Mouse (Mus musculus) limb, embryonic 12.5 days (tissue): ENCODE measurements around the gene Vps4b. TPM values are rescaled to one million over a fixed set of nuclear protein-coding genes. Genes with fewer than 3 reads are reported as not detected.
"Not testable (repeated sequence)": the region's sequence is repeated elsewhere in the genome, so short reads cannot be mapped to it uniquely, and the experiment has no call there.

Experiments
- ATAC-seq: fragments of 200-750 bp; cut with Nextera tagmentation; 2 replicates; pipeline ENCODE4 v1.8.0; 2017; ENCODE audit warnings: low read depth, moderate TSS enrichment; ENCODE audit not compliant: insufficient number of reproducible peaks, insufficient read depth, low FRiP score, low TSS enrichment
- H3K27ac ChIP-seq: fragments of 300-500 bp; sonication (generic); 2 replicates; pipeline ENCODE4 v1.5.1; 2016; ENCODE audit warnings: mild to moderate bottlenecking, moderate library complexity
- H3K27me3 ChIP-seq: fragments of 300-500 bp; sonication (generic); 2 replicates; pipeline ENCODE4 v1.6.1; 2016; ENCODE audit warnings: mild to moderate bottlenecking, moderate library complexity
- H3K36me3 ChIP-seq: fragments of 300-500 bp; sonication (generic); 2 replicates; pipeline ENCODE4 v1.6.1; 2016; ENCODE audit warnings: mild to moderate bottlenecking, moderate library complexity
- H3K4me1 ChIP-seq: fragments of 300-500 bp; sonication (generic); replicated peaks from 2 replicates; pipeline ENCODE4 v1.6.1; 2016
- H3K4me2 ChIP-seq: fragments of 300-500 bp; sonication (generic); 2 replicates; pipeline ENCODE4 v1.6.1; 2016; ENCODE audit warnings: mild to moderate bottlenecking, moderate library complexity
- H3K4me3 ChIP-seq: fragments of 300-500 bp; sonication (generic); replicated peaks from 2 replicates; pipeline ENCODE4 v1.5.1; 2016; ENCODE audit warnings: mild to moderate bottlenecking
- H3K9ac ChIP-seq: fragments of 300-500 bp; sonication (generic); replicated peaks from 2 replicates; pipeline ENCODE4 v1.6.1; 2016; ENCODE audit warnings: mild to moderate bottlenecking, moderate library complexity
- H3K9me3 ChIP-seq: fragments of 300-500 bp; sonication (generic); 2 replicates; pipeline ENCODE4 v1.6.1; 2016; ENCODE audit warnings: mild to moderate bottlenecking, moderate library complexity
- WGBS: fragments of 180-500 bp; shearing (Covaris S2); methylation state at CpG from one replicate; pipeline ENCODE4 v1.1.7; 2016; 5-methylcytosine and 5-hydroxymethylcytosine counted together
- polyA plus RNA-seq: library from polyadenylated mRNA; unstranded; fragments of >200 nt; fragmentation: Nextera tagmentation; extraction: Ambion mirVana; gene quantifications from 2 replicates; pipeline ENCODE4 v1.2.1, GENCODE M21; 2016

Gene Vps4b
- polyA plus RNA-seq, 1 experiment from 2014 or later = 78.0 TPM

GRCm38 (mm10) chr1:106750656-106751055, 45.9 kb downstream of the Vps4b start:
- no peak for ATAC-seq
- no peak overlapping the region for H3K4me2 ChIP-seq
- no peak overlapping the region for H3K27ac ChIP-seq
- peaks cover 28% of the 10 kb centered on the region for H3K36me3 ChIP-seq
- H3K4me1 ChIP-seq = no peaks in the 10 kb centered on the region
- no peak overlapping the region for H3K4me3 ChIP-seq
- H3K9ac ChIP-seq = no peak overlapping the region
- H3K9me3 ChIP-seq = no peaks in the 10 kb centered on the region
- WGBS = 85% methylated on average over 1 of the region's 1 CpGs
- H3K27me3 ChIP-seq = no peaks in the 10 kb centered on the region

DNA sequence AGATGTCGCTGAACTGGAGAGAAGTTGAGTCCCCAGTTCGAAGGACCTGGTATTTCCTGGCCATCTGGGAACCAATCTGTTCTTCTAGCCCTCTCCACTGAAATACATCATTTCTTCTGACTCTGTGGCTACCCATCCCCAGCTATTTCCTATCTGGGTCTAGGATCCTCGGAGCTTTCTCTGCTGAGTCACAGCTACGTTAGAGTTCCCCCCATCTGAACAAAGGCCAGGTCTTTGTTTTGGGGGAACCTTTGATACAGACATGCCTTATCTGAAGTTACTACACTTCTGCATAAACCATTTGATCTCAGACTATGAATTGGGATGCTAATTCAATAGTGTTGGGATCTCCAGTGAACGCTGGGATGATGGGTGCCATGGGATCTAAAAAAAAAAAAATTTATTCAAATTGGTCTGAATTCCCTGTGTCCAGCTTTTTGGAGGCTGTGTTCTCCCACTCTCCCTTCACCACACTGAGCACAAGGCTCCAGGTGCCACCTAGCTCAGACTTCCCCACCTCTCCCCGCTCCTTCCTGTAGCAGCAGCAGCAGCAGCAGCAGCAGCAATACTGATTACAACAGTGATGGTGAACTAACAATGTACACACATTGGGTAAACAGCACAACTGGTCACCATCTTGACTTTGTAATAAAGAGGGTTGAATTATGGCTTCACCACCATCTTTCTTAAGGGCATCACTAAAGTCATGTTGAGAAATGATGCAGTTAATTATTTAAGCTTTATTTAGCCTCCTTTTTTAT, 47.8 kb downstream of the Vps4b start:
- H3K27ac ChIP-seq = no peak overlapping the region
- no peaks in the 10 kb centered on the region for H3K4me1 ChIP-seq
- H3K27me3 ChIP-seq = no peaks in the 10 kb centered on the region
- no peak for ATAC-seq
- no peak overlapping the region for H3K4me2 ChIP-seq
- H3K9me3 ChIP-seq = no peaks in the 10 kb centered on the region
- H3K4me3 ChIP-seq = no peak overlapping the region
- no peak overlapping the region for H3K9ac ChIP-seq
- WGBS = 88% methylated on average over 6 of the region's 6 CpGs
- peaks cover 24% of the 10 kb centered on the region for H3K36me3 ChIP-seq

- Histone ChIP-seq H3K4me2 (no peak overlapping the region), H3K9me3 (no peaks in the 10 kb centered on the region), H3K4me3 (no peak overlapping the region), H3K4me1 (no peaks in the 10 kb centered on the region), H3K36me3 (peaks cover 46% of the 10 kb centered on the region), H3K27ac (no peak overlapping the region), H3K27me3 (no peaks in the 10 kb centered on the region), H3K9ac (no peak overlapping the region)
- WGBS = 67% methylated on average over 6 of the region's 6 CpGs
- ATAC-seq = no peak
Measured at GRCm38 (mm10) chr1:106742980-106743379, 53.5 kb downstream of the Vps4b start.

GRCm38 (mm10) chr1:106740735-106741134, 55.8 kb downstream of the Vps4b start:
- Histone ChIP-seq H3K36me3 (peaks cover 26% of the 10 kb centered on the region; the same call in 1 of the 2 replicates), H3K27ac (no peak overlapping the region), H3K4me3 (no peak overlapping the region), H3K27me3 (no peaks in the 10 kb centered on the region), H3K9ac (no peak overlapping the region), H3K9me3 (no peaks in the 10 kb centered on the region), H3K4me2 (no peak overlapping the region), H3K4me1 (no peaks in the 10 kb centered on the region)
- ATAC-seq = no peak
- 89% methylated on average over 4 of the region's 4 CpGs for WGBS

- Histone ChIP-seq H3K9ac (no peak overlapping the region), H3K36me3 (peaks cover 26% of the 10 kb centered on the region; the same call in 1 of the 2 replicates), H3K4me3 (no peak overlapping the region), H3K4me2 (no peak overlapping the region), H3K27me3 (no peaks in the 10 kb centered on the region), H3K27ac (no peak overlapping the region), H3K9me3 (no peaks in the 10 kb centered on the region), H3K4me1 (no peaks in the 10 kb centered on the region)
- 89% methylated on average over 5 of the region's 5 CpGs for WGBS
- ATAC-seq = no peak
Measured at GRCm38 (mm10) chr1:106739810-106740209, 56.7 kb downstream of the Vps4b start.

DNA sequence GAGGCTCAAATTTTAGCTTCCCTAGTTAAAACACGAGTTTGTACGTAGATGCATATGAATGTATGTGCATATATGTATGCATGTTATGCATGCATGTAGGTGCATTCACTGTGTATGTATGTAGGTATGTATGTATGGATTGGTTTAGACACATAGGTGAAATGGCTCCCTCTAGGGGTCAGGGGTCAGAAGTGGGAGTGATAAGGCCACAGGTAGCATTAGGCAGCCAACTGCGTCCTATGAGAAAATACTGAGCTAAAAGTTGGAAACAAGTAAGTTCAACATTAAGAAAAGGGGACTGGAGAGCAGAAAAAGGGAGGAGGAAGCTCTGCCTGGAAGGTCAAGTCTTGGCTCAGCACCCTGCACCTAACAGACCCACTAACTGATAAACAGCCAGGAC, 58.4 kb downstream of the Vps4b start:
- Histone ChIP-seq H3K4me3 (no peak overlapping the region), H3K27ac (no peak overlapping the region), H3K9me3 (no peaks in the 10 kb centered on the region), H3K4me1 (no peaks in the 10 kb centered on the region), H3K4me2 (no peak overlapping the region), H3K27me3 (no peaks in the 10 kb centered on the region), H3K36me3 (peaks cover 31% of the 10 kb centered on the region; the same call in 1 of the 2 replicates), H3K9ac (no peak overlapping the region)
- ATAC-seq = no peak
- WGBS = 81% methylated on average over 3 of the region's 3 CpGs

DNA sequence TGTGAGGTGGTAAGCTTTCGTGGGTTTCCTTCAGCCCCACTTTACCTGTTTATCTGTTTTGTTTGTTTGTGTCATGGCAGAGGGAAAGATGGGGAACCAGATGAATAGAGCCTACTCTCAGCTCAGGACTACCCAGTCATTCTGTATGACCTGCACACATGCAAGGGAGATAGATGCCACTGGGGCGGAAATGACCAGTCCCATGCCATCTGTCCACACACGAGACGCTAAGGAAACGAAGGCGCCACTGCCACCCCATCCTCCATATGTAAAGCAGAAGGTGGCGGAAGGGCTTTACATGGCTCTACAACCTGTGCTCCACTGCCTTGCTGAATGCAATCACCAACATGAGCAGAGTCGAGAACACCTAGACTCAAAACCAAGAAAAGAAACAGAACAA, 60.3 kb downstream of the Vps4b start:
- H3K36me3 ChIP-seq = peaks cover 24% of the 10 kb centered on the region; the same call in 1 of the 2 replicates
- no peak for ATAC-seq
- no peaks in the 10 kb centered on the region for H3K9me3 ChIP-seq
- no peak overlapping the region for H3K9ac ChIP-seq
- no peak overlapping the region for H3K27ac ChIP-seq
- 97% methylated on average over 8 of the region's 8 CpGs for WGBS
- H3K4me2 ChIP-seq = no peak overlapping the region
- H3K4me3 ChIP-seq = no peak overlapping the region
- no peaks in the 10 kb centered on the region for H3K27me3 ChIP-seq
- no peaks in the 10 kb centered on the region for H3K4me1 ChIP-seq

DNA sequence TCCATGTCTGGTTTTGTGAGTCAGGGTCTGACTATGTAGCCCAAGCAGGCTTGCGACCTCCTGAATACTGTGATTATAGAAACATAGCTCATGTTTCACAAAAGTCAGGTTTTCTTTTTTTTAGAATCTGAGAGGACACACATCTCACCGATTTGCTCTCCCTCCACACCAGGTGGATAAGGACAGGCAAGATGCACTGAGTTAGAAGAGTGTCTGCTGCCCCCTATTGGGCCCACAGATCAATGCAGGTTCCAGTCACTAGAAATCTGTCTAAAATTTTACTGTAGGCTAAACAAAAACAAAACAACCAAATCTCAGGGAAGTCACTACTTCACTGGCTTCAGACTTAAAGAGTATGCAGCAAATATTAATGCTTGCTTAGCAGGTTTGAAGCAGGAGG, 60.9 kb downstream of the Vps4b start:
- ATAC-seq = no peak
- Histone ChIP-seq H3K9ac (no peak overlapping the region), H3K4me1 (no peaks in the 10 kb centered on the region), H3K27me3 (no peaks in the 10 kb centered on the region), H3K4me2 (no peak overlapping the region), H3K4me3 (no peak overlapping the region), H3K36me3 (peaks cover 24% of the 10 kb centered on the region; the same call in 1 of the 2 replicates), H3K27ac (no peak overlapping the region), H3K9me3 (no peaks in the 10 kb centered on the region)
- WGBS = 59% methylated on average over 2 of the region's 2 CpGs

DNA sequence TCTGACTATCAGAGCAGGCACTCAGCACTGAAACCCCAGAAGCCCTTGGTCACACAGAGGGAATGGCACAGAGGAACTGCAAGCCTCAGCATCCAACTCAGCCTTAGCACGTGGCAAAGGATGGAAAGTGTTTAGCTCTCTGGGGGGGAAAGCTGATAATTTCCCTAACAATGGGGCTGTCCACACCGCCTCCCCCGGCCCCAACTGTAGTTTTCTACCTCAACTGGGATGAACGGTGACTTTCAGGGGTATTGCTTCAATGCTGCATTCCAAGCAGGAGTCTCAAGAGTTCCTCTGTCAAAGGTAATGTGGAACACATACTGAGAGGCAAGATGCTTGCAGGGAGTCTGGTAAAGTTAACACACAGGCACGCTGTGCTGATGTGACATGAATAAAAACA, 74.5 kb downstream of the Vps4b start:
- H3K4me3 ChIP-seq = no peak overlapping the region
- no peak overlapping the region for H3K4me2 ChIP-seq
- ATAC-seq = no peak
- no peaks in the 10 kb centered on the region for H3K27me3 ChIP-seq
- no peaks in the 10 kb centered on the region for H3K9me3 ChIP-seq
- WGBS = 49% methylated on average over 5 of the region's 5 CpGs
- no peak overlapping the region for H3K9ac ChIP-seq
- no peak overlapping the region for H3K27ac ChIP-seq
- H3K4me1 ChIP-seq = no peaks in the 10 kb centered on the region
- peaks cover 10% of the 10 kb centered on the region; the same call in 1 of the 2 replicates for H3K36me3 ChIP-seq

DNA sequence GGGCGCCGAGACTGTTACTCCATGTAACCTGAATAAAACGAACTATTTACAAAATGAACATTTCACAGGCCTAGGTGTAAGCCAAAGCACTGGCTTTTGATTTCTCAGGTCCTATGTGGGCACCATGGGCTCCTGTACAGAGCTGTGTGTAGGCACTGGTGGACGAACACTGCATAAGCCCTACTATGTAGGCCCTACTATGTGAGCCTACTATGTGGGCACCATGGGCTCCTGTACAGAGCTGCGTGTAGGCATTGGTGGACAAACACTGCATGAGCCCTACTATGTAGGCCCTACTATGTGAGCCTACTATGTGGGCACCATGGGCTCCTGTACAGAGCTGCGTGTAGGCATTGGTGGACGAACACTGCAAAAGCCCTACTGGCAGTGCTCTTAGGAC, 78.8 kb downstream of the Vps4b start:
- H3K4me3 ChIP-seq, H3K4me1 ChIP-seq, H3K27ac ChIP-seq, H3K9me3 ChIP-seq, H3K9ac ChIP-seq, ATAC-seq, H3K4me2 ChIP-seq, H3K27me3 ChIP-seq, H3K36me3 ChIP-seq: not testable (repeated sequence)
- WGBS = 71% methylated on average over 7 of the region's 7 CpGs

DNA sequence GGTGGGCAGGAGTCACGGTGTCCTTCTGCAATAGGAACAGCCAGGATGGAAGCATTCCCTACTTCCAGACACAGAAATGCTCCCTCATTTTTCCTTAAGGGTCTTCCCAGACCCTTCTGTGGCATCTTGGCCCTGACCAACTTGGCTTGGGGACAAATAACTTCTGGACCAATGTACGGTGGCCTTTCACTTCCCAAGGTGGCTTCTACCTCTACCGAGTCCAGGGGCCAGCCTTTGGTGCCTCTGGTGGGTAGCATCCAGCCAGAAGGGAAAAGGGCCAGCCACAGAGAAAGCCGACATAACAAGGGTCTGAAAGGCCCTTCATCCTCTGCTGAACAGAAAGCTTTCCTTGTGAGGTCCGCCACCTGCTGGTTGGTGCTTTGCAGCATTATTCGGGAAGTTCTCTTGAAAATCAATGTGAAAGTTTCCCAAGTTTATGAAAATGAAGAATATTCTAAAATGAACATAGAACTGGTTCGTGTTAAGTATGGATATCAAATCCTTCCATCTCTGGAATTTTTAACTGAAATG, 79.4 kb downstream of the Vps4b start:
- no peak for ATAC-seq
- Histone ChIP-seq H3K4me3 (no peak overlapping the region), H3K27ac (no peak overlapping the region), H3K9me3 (no peaks in the 10 kb centered on the region), H3K36me3 (no peaks in the 10 kb centered on the region), H3K27me3 (no peaks in the 10 kb centered on the region; the same call in 1 of the 2 replicates), H3K9ac (no peak overlapping the region), H3K4me2 (no peak overlapping the region), H3K4me1 (peaks cover 13% of the 10 kb centered on the region)
- WGBS = 34% methylated on average over 7 of the region's 7 CpGs

DNA sequence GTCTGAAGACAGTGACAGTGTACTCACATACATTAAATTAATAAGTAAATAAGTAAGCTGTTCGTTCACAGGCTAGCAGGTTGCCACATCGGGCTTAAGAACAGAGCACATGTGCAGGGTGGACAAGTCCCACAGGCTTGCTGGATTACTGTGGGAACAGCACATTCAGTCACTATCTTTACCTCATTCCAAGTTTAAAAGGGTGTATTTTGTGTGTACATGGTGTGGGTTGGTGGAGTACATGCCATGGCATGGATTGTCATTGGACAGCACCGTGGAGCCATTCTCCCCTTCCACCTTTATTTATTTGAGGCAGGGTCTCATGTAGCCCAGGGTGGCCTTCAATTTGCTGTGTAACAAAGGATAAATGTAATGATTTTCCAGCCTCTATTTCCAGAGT, 80.4 kb downstream of the Vps4b start:
- Histone ChIP-seq H3K9ac (no peak overlapping the region), H3K4me1 (peaks cover 21% of the 10 kb centered on the region), H3K36me3 (no peaks in the 10 kb centered on the region), H3K9me3 (no peaks in the 10 kb centered on the region), H3K27me3 (no peaks in the 10 kb centered on the region; the same call in 1 of the 2 replicates), H3K27ac (no peak overlapping the region), H3K4me2 (no peak overlapping the region), H3K4me3 (no peak overlapping the region)
- no peak for ATAC-seq
- 94% methylated on average over 3 of the region's 3 CpGs for WGBS
